Mouse (Mus musculus) monocyte, adult 2 months (primary cell): ENCODE measurements around the gene Nthl1.

Source experiments
- DNase-seq, 2 experiments: peaks; one replicate each; pipeline ENCODE4 v3.0.0; 2022; ENCODE audit warnings: low spot score in 2 of 2, low read depth in 1 of 2

Gene Nthl1

GRCm38 (mm10) chr17:24632167-24632812 lies at the start of gene Nthl1, which contains the start of gene Tsc2:
Gene Nthl1 (plus strand): TSS chr17:24632680.
Gene Tsc2 (minus strand): TSS chr17:24632630.
- peak in 1 of 2 experiments; percentile 35 for DNase-seq

GRCm38 (mm10) chr17:24583599-24584460 lies 48.6 kb upstream of the Nthl1 start:
- no peak for DNase-seq

GRCm38 (mm10) chr17:24584520-24584919 lies 48.0 kb upstream of the Nthl1 start:
- DNase-seq = no peak

- DNase-seq = no peak
Measured at GRCm38 (mm10) chr17:24586532-24586931, 45.9 kb upstream of the Nthl1 start.

GRCm38 (mm10) chr17:24590943-24591342 lies 41.5 kb upstream of the Nthl1 start:
- no peak for DNase-seq

- DNase-seq = no peak
Measured at GRCm38 (mm10) chr17:24591695-24592094, 40.8 kb upstream of the Nthl1 start.

- DNase-seq = no peak
Measured at GRCm38 (mm10) chr17:24593248-24593647, 39.2 kb upstream of the Nthl1 start.

- no peak for DNase-seq
Measured at GRCm38 (mm10) chr17:24593992-24594890, 38.2 kb upstream of the Nthl1 start.

GRCm38 (mm10) chr17:24595126-24596072 lies 37.1 kb upstream of the Nthl1 start:
- DNase-seq = no peak

- no peak for DNase-seq
Measured at GRCm38 (mm10) chr17:24596073-24596466, 36.4 kb upstream of the Nthl1 start.

- no peak for DNase-seq
Measured at GRCm38 (mm10) chr17:24596471-24597183, 35.9 kb upstream of the Nthl1 start.

- no peak for DNase-seq
Measured at GRCm38 (mm10) chr17:24597989-24598388, 34.5 kb upstream of the Nthl1 start.

- no peak for DNase-seq
Measured at GRCm38 (mm10) chr17:24600502-24600901, 32.0 kb upstream of the Nthl1 start.

- no peak for DNase-seq
Measured at GRCm38 (mm10) chr17:24603961-24604360, 28.5 kb upstream of the Nthl1 start.

GRCm38 (mm10) chr17:24604557-24604956 lies 27.9 kb upstream of the Nthl1 start:
- DNase-seq = no peak

GRCm38 (mm10) chr17:24608370-24608769 lies 24.1 kb upstream of the Nthl1 start:
- DNase-seq = no peak

- DNase-seq = no peak
Measured at GRCm38 (mm10) chr17:24608874-24609273, 23.6 kb upstream of the Nthl1 start.

- DNase-seq = no peak
Measured at GRCm38 (mm10) chr17:24610711-24611110, 21.8 kb upstream of the Nthl1 start.

GRCm38 (mm10) chr17:24617561-24618194 lies 14.8 kb upstream of the Nthl1 start:
- no peak for DNase-seq
